Mouse (Mus musculus) adrenal gland (tissue): Measurements from ENCODE around the gene Camk2d.

Experiments
- intact Hi-C: fragments of 180-260 bp; cut with DNase I; formaldehyde crosslinking; loops from one replicate; pipeline ENCODE4 v1.15.1; 2025
- long read RNA-seq, 2 experiments: library from polyadenylated mRNA; unstranded; transcript quantifications; one replicate each; pipeline ENCODE4 v2.0.0; 2020; ENCODE audit warnings: borderline replicate concordance in 1 of 2; ENCODE audit not compliant: insufficient replicate concordance in 1 of 2

Camk2d gene
- long read RNA-seq, experiment 1, full-length matches to known transcripts, result 50 of 75 reads
- long read RNA-seq, experiment 1, partial matches to known transcripts, result 13 of 75 reads
- long read RNA-seq, experiment 1, other reads (novel, unspliced or antisense), result 12 of 75 reads
- long read RNA-seq, experiment 2, full-length matches to known transcripts, result 57 of 95 reads
- long read RNA-seq, experiment 2, partial matches to known transcripts, result 20 of 95 reads
- long read RNA-seq, experiment 2, other reads (novel, unspliced or antisense), result 18 of 95 reads

GRCm38 (mm10) chr3:126596086-126596485, at the start of gene Camk2d:
Gene Camk2d (plus strand): TSS chr3:126596302.
- intact Hi-C loops, result loop anchor here (5.0 kb wide), 2 partner anchors 66 to 96 kb away; no protein-coding TSS in a partner anchor

DNA sequence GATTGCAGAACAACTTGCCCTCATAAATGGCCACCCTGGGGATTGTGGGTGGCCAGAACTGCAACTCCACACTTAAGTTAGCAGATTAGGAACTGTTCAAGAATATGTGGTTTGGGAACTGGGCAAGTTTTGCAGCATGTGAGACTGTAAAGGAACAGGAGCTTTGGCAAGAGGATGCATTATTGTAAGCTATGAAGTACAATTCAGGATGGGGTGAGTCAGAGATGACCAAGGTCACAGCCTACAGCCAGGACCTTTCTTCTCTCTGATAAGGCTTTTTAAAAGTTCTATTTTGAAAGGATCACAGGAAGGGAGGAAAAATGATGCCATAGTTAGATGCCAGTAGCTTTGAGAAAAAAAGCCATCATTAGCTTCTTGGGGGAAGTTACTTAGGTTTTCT, 48.2 kb upstream of the Camk2d start:
- intact Hi-C loops, result no loop called here

- intact Hi-C loops, result no loop called here
Observed at GRCm38 (mm10) chr3:126563646-126564045, 32.5 kb upstream of the Camk2d start.

- intact Hi-C loops, result no loop called here
Observed at GRCm38 (mm10) chr3:126570628-126571027, 25.5 kb upstream of the Camk2d start.

- intact Hi-C loops, result no loop called here
Observed at GRCm38 (mm10) chr3:126572915-126573314, 23.2 kb upstream of the Camk2d start.

- intact Hi-C loops, result loop anchor here (5.0 kb wide), 2 partner anchors 196 to 326 kb away; no protein-coding TSS in a partner anchor
Observed at GRCm38 (mm10) chr3:126575927-126576326, 20.2 kb upstream of the Camk2d start.

GRCm38 (mm10) chr3:126586134-126586533, 10.0 kb upstream of the Camk2d start:
- intact Hi-C loops, result no loop called here

DNA sequence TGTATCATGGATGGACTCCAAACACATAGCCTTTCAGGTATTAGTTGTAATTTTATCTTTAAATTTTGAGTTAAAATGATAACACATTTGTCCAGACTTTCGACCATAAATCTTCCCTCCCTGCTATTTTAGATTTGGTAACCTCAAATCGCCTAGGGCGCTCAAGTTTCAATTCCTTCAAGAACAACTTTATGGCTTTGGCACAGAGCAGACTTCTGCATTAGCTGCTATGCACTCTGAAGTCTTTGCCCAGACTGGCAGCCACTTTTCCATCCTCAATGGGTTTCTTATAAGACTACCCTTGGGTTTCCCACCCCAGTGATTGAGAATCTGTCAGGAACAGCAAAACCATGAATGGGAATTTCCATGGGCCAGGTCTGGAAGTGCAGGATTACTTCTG, 8.6 kb upstream of the Camk2d start:
- intact Hi-C loops, result no loop called here

GRCm38 (mm10) chr3:126589556-126589955, 6.5 kb upstream of the Camk2d start:
- intact Hi-C loops, result no loop called here

GRCm38 (mm10) chr3:126595456-126595855, 646 bp upstream of the Camk2d start:
- intact Hi-C loops, result loop anchor here (5.0 kb wide), 2 partner anchors 67 to 97 kb away; no protein-coding TSS in a partner anchor

DNA sequence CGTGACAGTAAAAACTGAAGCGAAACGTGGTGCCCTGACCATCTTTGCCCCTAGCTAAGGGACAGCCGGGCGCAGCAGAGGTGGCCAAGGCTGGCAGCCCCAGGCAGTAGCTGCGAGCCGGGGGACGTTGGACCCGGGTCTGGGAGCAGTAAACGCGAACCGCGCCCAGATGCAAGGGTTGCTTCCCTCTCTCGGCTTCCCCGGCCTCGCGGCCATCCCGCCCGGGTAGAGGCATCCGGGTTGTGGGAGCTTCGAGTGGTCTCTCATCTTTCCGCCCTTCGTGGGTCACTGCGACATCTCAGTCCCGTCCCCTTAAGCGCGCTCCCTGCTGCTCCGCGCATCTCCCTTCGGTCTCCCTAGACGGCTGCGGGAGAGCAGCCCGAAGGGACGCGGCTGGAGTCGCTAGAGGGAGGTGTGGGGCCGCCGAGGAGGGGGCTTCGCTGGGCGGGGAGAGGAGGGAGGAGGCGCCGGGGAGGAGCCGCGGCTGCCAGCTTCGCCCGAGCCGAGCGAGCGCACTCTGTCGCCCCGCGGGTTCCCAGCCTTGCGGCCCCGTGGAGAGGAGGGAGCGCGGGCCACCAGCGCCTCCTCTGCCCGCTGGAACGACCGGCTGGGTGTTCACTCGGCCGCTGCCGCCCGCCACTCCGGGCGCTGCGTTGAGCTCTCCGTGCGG, 524 bp downstream of the Camk2d start:
- intact Hi-C loops, result loop anchor here (1.0 to 5.0 kb wide), 3 partner anchors 66 to 175 kb away; no protein-coding TSS in a partner anchor

DNA sequence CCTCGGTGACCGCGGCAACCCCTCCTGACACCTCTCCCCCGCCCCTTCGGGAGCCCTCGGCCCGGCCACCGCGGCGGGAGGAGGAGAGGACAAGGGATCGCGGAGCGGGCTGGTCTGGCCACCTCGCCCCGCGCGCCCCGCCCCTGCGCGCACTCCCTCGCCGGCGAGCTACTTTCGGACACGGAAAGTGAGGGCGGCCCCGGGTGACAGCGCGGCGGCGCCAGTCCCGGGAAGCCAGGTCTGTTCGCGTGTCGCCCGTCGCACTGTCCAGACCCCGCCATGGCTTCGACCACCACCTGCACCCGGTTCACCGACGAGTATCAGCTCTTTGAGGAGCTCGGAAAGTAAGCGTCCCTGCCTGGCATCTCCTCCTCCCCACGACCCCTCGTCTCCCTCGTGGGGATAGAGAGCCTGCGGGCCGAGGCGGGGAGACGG, 1.1 kb downstream of the Camk2d start:
- intact Hi-C loops, result loop anchor here (1.0 to 5.0 kb wide), 3 partner anchors 65 to 174 kb away; no protein-coding TSS in a partner anchor

DNA sequence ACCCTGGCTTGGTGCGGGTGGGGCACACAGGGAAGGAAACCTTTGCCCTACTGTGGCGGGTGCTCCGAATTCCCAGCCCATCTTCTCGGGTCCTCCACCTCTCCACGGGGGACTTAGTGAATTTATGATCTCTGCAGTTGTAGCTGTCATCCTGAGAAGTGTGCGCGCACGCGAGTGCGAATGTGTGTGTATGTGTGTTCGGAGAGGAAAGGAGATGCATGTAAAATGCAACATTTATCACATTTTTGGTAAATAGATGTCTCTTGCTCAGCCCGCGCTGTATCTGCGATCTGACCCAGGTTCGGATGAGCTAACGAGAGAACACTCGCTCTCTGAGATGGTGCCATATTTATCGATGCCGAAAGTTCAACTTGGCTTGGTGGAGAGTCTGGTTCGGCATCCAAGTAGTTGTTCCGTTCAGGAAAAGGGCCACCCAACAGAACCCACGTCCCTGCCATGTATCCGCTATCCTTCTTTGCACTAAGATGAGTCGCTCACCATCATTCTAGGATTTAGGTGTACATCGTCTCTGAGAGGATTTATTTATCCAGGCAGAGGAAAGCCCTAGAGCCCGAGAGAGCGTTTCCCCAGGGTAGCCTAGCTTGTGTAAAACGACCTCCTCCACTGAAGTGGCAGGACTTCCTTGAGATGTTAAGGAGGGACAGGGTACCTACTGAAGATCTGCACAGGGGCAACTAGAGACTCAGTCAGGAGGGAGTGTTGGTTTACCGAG, 1.7 kb downstream of the Camk2d start:
- intact Hi-C loops, result loop anchor here (1.0 to 5.0 kb wide), 3 partner anchors 65 to 174 kb away; no protein-coding TSS in a partner anchor

- intact Hi-C loops, result loop anchor here (5.0 kb wide), 2 partner anchors 64 to 94 kb away; no protein-coding TSS in a partner anchor
Observed at GRCm38 (mm10) chr3:126598329-126598676, 2.2 kb downstream of the Camk2d start.

DNA sequence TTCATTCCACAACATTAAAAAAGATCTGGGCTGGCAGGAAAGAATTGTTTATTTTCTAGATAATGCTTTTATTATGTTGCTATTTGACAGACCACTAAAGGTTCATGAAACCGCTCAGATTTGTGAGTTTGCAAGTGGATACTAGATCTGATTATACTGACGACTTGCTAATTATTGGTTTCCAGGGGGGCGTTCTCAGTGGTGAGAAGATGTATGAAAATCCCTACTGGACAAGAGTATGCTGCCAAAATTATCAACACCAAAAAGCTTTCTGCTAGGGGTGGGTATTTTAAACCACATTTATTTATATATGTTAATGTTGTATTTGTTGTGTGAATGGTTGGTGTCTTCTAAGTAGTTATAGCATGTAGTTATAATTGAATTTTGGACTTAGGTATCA, 2.8 kb downstream of the Camk2d start:
- intact Hi-C loops, result loop anchor here (5.0 kb wide), 2 partner anchors 63 to 93 kb away; no protein-coding TSS in a partner anchor

GRCm38 (mm10) chr3:126599335-126599734, 3.2 kb downstream of the Camk2d start:
- intact Hi-C loops, result loop anchor here (5.0 kb wide), 2 partner anchors 63 to 93 kb away; no protein-coding TSS in a partner anchor

DNA sequence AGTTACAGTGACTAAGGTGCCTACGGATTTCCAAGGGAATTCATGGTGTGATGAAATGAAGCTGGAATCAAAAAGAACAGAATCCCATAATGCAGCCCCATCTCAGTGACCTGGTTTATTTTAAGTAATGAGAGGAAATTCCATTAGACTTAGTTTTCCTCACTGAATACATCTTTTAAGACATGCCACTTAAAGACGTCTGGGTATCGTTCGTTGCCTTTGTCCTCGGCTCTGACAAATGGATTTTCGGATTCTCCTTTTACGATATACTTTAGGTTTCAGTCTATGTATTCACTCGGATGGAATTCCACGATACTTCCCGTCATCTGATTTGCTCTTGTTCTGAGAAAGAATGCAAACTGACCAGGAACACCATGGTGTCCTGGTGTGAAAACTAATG, 3.8 kb downstream of the Camk2d start:
- intact Hi-C loops, result loop anchor here (5.0 kb wide), 2 partner anchors 62 to 92 kb away; no protein-coding TSS in a partner anchor

DNA sequence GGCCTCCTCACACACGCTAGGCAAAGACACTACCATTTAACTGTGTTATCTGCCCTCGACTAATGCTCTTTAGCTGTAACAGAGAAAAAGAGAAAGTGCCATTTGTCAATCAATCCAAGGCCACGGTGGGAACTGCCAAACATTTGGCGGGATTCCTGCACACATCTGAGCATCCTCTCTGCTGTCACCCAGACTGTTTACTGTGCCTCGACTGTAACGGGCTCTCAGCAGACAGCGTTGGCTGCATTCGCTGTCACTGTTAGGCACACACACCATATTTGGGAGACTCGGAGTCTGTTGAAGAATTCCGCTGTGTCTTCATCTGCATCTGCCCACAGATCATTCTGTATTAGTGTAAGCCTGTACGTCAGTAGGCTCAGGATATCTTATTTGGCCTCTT, 6.7 kb downstream of the Camk2d start:
- intact Hi-C loops, result no loop called here

DNA sequence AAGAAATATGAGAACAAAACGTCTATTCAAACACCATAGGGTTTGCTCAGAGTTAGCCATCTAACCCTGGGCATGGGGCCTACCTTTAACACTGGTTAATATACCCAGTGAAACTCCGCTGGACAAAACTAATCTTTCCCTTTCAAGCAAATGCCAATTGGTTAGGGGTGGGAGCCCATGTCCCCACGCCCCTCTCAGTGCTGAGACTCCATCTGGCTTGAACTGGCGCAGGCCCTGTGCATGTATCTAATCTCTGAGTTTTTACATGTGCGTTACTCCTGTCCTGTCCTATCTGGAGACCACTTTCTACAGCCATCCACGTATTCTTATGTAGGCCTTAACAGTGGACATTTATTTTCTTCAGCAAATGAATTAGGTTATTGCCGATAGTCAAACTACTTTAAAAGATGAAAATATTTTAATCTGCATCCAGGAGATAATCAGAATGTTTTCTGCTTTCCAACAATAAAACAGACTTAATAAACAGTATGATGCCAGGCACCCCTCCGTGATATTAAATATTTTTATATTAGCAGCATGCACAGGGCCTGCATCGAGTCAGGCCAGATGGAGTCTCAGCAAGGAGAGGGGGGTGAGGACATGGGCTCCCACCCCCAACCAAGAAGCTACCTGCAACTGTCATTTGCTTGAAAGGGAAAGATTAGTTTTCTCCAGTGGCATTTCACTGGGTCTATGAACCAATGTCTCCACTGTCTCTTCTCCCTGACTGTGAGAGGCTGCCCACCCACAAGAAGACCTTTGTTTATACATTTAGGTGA, 8.7 kb downstream of the Camk2d start:
- intact Hi-C loops, result no loop called here

DNA sequence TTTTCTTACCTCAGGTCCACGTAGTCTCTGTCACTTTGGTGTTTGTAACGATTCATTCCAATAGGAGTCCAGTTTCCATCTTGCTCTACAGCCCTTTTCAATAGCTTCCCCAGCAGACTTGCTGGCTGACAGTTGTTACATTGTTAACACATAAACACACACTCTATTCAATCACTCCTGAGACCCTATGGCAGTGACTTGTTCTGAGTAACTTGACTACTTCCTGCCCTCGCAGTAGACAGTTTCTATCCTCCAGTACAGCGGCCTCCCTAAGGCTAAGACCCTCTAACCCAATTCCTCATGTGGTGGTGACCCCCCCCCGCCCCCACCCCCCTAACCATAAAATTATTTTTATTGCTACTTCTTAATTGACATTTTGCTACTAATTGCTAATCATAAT, 13.2 kb downstream of the Camk2d start:
- intact Hi-C loops, result no loop called here
